Mouse (Mus musculus): Measurements from ENCODE around the gene Hpse2.

DNA sequence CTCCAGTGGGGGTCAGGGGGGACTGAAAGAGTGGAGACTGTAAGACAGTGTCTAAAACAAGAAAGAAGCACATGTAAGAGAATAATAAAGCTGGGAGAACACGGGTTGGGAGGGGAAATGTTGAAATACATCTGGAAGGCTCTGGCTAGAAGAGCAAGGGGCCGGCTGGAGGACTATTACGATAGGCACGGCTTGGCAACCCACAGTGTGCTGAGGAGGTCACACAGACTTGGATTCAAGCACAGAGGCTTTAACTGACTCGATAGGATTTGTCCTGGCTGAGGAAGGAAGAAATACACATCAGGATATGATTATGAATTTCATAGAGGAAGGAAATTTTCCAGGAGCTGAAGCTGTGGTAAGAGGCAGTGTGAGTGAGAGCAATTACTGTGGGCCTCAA is 414.4 kb downstream of the Hpse2 start:
- TF ChIP-seq POLR2A (IDR thresholded peaks at IDR 0.05; ENCODE audit: control insufficient read depth, extremely low read depth, insufficient read depth, low read length, poor library complexity) (no peak), CTCF (IDR thresholded peaks at IDR 0.05; ENCODE audit: borderline replicate concordance, control insufficient read depth, extremely low read depth, insufficient read depth, low read length, poor library complexity) (no peak)

Data from thymus, adult 2 months (tissue).